Mouse (Mus musculus) hindbrain, embryonic 10.5 days (tissue): Measurements from ENCODE around the gene Olfr1009. TPM values are rescaled to one million over a fixed set of nuclear protein-coding genes. Genes with fewer than 3 reads are reported as not detected.
"Not testable (repeated sequence)": the region's sequence is repeated elsewhere in the genome, so short reads cannot be mapped to it uniquely, and the experiment has no call there.

Experiments used
- DNase-seq: peaks from one replicate; pipeline ENCODE4 v3.0.0-alpha.2; 2017; ENCODE audit warnings: low spot score
- H3K27ac ChIP-seq: fragments of 300-500 bp; sonication (generic); 2 replicates; pipeline ENCODE4 v1.5.1; 2016; ENCODE audit warnings: mild to moderate bottlenecking, moderate library complexity
- H3K27me3 ChIP-seq: fragments of 300-500 bp; sonication (generic); 2 replicates; pipeline ENCODE4 v1.6.1; 2016; ENCODE audit warnings: mild to moderate bottlenecking; ENCODE audit not compliant: poor library complexity, insufficient read depth, severe bottlenecking
- H3K36me3 ChIP-seq: fragments of 300-500 bp; sonication (generic); 2 replicates; pipeline ENCODE4 v1.6.1; 2016; ENCODE audit warnings: mild to moderate bottlenecking, moderate library complexity
- H3K4me1 ChIP-seq: fragments of 300-500 bp; sonication (generic); replicated peaks from 2 replicates; pipeline ENCODE4 v1.6.1; 2016; ENCODE audit warnings: mild to moderate bottlenecking
- H3K4me3 ChIP-seq: fragments of 300-500 bp; sonication (generic); 2 replicates; pipeline ENCODE4 v1.5.1; 2016; ENCODE audit warnings: mild to moderate bottlenecking, moderate library complexity
- H3K9me3 ChIP-seq: fragments of 300-500 bp; sonication (generic); 2 replicates; pipeline ENCODE4 v1.6.1; 2016; ENCODE audit warnings: mild to moderate bottlenecking, moderate library complexity
- WGBS: fragments of 180-500 bp; shearing (Covaris S2); methylation state at CpG from one replicate; pipeline ENCODE4 v1.1.7; 2016; 5-methylcytosine and 5-hydroxymethylcytosine counted together
- polyA plus RNA-seq: library from polyadenylated mRNA; unstranded; fragments of >200 nt; fragmentation: Nextera tagmentation; extraction: Ambion mirVana; gene quantifications from 2 replicates; pipeline ENCODE4 v1.2.1, GENCODE M21; 2016

Gene Olfr1009
- polyA plus RNA-seq, result not detected in 2 replicates

DNA sequence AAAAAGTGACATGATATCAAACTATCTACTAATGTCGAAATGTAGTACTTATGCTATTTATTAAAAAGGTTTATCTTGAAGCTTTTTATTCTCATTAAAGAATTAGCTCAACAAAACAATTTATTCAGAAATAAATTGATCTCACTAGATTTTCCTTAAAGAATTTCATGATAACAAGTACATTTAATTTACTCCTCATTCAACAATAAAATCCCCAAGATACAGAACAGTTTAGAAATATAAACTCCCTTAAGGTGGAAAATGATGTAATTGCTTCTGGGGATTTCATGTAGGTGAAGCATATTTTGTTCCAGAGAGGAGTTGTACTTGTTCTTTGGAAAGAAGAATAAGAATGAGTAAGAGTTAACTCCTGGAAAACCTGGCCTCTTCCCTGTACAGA lies at the start of gene Olfr1009:
Gene Olfr1009, plus strand, starts transcription at position 301 of the 400 bp plus-strand sequence.
- Histone ChIP-seq H3K9me3 (no peaks in the 10 kb centered on the region), H3K27ac (no peak within 1 kb of the TSS), H3K36me3 (no peaks in the 10 kb centered on the region), H3K4me1 (no peaks in the 10 kb centered on the region), H3K4me3 (no peak within 1 kb of the TSS), H3K27me3 (no peaks in the 10 kb centered on the region)
- 88% methylated on average over 1 of the region's 1 CpGs for WGBS
- DNase-seq, result no peak

DNA sequence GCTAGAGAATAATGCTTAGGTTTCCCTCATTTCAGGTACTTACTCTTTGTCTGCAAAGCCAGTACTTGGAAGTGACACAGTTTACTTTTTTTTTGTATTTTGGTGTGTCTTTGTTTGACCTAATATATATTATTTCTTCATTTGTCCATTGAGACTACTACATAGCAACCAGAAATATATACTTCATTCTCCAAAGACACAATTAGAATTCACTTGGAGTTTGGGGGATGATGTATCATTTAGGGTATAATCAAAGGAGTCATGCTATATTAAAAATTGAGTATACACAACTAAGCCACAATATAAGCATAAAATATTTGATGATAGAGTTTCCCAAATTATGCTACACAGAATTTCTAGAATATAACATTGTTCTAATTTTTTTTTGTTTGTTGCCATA lies 36.6 kb upstream of the Olfr1009 start, which contains the start of gene Olfr1006:
Gene Olfr1006, minus strand, starts transcription at position 101 of the 400 bp plus-strand sequence.
- Histone ChIP-seq H3K4me1 (no peaks in the 10 kb centered on the region), H3K36me3 (no peaks in the 10 kb centered on the region), H3K27ac (no peak within 1 kb of the TSS), H3K27me3 (no peaks in the 10 kb centered on the region), H3K4me3 (no peak within 1 kb of the TSS), H3K9me3 (no peaks in the 10 kb centered on the region)
- DNase-seq, result no peak

DNA sequence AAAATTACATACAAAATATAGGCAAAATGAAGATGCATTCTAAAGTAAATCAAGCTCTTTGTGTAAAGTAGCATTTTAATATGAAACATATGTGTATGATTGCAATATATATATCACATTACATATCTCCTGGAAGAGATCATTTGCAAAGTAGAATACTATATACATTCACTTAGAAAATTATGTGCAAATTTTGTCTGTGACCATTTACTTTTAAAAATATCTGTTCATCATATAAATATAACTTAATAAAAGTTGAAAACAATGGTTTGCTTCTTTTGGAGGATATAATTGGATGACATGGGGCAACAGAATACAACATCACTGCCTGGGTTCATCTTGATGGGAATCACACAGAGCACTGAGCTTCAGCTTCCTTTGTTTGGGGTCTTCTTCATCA lies 26.1 kb upstream of the Olfr1009 start, which contains the start of gene Olfr1008:
Gene Olfr1008, plus strand, starts transcription at position 301 of the 400 bp plus-strand sequence.
- H3K4me1 ChIP-seq, result no peaks in the 10 kb centered on the region
- no peak for DNase-seq
- no peak within 1 kb of the TSS for H3K27ac ChIP-seq
- H3K27me3 ChIP-seq, result no peaks in the 10 kb centered on the region
- no peaks in the 10 kb centered on the region for H3K36me3 ChIP-seq
- no peak within 1 kb of the TSS for H3K4me3 ChIP-seq
- peaks cover 2% of the 10 kb centered on the region; the same call in 1 of the 2 replicates for H3K9me3 ChIP-seq

DNA sequence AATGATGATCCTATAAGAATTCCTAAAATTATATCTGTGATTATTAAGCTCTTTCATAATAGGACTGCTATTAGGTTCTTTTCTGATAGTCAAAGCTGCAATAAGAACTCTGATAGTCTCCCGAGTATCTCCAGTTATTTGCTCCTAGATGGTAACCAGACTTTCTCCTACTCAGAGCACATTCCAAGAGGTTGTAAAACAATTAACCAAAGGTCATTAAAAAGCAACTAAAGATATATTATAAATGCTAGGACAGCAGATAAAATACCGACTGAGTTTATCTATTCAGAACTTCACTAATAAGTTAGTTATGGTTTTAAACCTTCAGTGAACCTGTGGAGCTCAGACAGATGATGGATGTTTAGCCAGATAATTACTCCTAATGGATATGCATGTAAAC lies 4.5 kb upstream of the Olfr1009 start:
- H3K9me3 ChIP-seq, H3K36me3 ChIP-seq, H3K27ac ChIP-seq, H3K27me3 ChIP-seq, H3K4me3 ChIP-seq, DNase-seq, H3K4me1 ChIP-seq: not testable (repeated sequence)
- WGBS, result 85% methylated on average over 2 of the region's 2 CpGs

DNA sequence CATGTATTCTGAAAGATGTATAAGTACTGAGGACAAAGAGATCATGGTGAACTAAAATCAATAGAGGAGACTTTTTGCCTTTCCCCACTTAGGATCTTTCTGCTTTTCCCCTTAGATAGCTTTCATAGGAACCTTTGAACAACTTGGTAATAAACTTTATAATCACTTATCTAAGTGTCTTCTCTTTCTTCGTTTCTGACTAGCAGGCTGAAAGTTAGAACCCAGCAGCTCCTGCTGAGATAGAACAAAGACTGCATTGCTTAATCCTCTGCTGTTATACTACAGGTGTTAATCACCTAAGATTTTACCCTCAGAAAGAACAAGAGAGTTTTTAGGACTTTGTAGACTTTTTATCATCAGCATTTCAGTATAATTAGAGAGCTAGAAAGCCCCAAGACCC lies 4.1 kb upstream of the Olfr1009 start:
- Histone ChIP-seq H3K4me3 (no peak overlapping the region), H3K4me1 (no peaks in the 10 kb centered on the region), H3K36me3 (no peaks in the 10 kb centered on the region), H3K9me3 (no peaks in the 10 kb centered on the region), H3K27me3 (no peaks in the 10 kb centered on the region), H3K27ac (no peak overlapping the region)
- WGBS, result 46% methylated on average over 1 of the region's 1 CpGs
- DNase-seq, result no peak

DNA sequence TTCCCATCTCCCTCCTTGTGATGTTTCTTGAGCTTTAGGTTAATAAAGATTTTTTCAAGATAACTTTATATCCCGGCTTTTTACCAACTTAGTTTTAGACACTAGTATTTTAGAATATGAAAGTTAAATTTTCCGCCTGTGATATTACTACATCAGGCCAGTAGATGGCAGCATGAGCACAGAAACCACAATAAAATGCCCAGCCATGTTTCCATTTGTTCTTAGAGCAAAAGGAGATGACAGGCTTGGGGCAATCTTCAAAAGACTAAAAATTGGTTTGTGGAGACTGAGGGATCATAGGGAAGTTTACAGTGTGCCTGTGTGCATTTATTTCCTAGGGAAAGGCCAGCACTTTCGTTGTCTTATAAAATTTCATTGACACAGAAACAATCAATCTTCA lies 10.6 kb downstream of the Olfr1009 start:
- Histone ChIP-seq H3K4me3 (no peak overlapping the region), H3K9me3 (no peaks in the 10 kb centered on the region), H3K4me1 (no peaks in the 10 kb centered on the region), H3K27me3 (no peaks in the 10 kb centered on the region), H3K27ac (no peak overlapping the region), H3K36me3 (no peaks in the 10 kb centered on the region)
- 17% methylated on average over 3 of the region's 3 CpGs for WGBS
- peak; percentile 4 for DNase-seq

DNA sequence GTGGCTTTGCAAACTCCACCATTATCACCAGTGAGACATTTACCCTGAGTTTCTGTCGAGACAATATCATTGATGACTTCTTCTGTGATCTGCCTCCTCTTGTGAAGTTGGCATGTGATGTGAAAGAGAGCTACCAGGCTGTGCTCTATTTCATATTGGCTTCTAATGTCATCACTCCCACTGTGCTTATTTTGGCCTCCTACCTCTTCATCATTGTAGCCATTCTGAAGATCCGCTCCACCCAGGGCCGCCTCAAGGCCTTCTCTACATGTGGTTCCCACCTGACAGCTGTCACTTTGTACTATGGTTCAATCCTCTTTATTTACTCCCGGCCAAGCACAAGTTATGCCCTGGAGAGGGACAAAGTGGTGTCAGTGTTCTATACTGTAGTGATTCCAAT lies 38.6 kb downstream of the Olfr1009 start:
- no peaks in the 10 kb centered on the region for H3K36me3 ChIP-seq
- no peak overlapping the region for H3K4me3 ChIP-seq
- H3K4me1 ChIP-seq, result no peaks in the 10 kb centered on the region
- 74% methylated on average over 4 of the region's 4 CpGs for WGBS
- no peak overlapping the region for H3K27ac ChIP-seq
- DNase-seq, result no peak
- H3K9me3 ChIP-seq, result no peaks in the 10 kb centered on the region
- H3K27me3 ChIP-seq, result no peaks in the 10 kb centered on the region

DNA sequence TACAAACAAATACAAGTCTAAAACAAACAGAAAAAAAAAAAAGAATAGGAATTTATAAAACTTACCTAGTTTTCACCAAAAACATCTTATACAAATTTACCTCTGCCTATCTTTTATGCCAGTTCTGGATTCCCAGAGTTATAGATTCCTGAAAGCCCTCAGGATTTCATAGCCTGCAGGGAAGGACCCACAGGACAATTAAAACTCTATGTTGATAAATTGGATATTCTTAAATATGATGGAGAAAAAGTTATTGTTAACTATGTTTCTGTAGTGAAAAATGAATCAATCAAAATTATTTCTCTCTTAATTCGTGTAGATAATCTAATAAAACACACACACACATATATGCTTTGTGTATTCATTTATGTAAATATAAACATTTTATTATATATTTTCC lies 47.4 kb downstream of the Olfr1009 start, which contains the start of gene Olfr1012:
Gene Olfr1012, minus strand, starts transcription at position 101 of the 400 bp plus-strand sequence.
- Histone ChIP-seq H3K4me3 (no peak within 1 kb of the TSS), H3K27ac (no peak within 1 kb of the TSS), H3K4me1 (no peaks in the 10 kb centered on the region), H3K9me3 (no peaks in the 10 kb centered on the region), H3K27me3 (no peaks in the 10 kb centered on the region), H3K36me3 (no peaks in the 10 kb centered on the region)
- WGBS, result 74% methylated on average over 1 of the region's 1 CpGs
- DNase-seq, result no peak

DNA sequence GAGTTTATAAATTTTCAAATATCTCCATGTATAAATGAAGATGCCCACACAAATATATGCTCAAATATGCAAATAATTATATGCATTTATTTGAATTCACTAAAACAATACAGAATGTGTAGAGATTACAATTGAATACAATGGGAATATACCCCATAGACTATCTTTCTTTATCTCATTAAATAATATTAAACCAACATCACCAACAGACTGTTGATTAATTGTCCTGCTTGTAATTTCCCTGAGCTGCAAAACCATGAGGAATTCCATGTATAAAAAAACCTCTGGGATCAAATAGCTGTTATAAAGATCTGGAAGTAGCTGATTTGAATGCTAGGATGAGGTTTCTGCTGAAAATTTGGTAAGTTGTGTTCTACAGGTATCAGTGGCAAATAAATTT lies 51.6 kb downstream of the Olfr1009 start, which contains the start of gene Olfr1013:
Gene Olfr1013, plus strand, starts transcription at position 301 of the 400 bp plus-strand sequence.
- H3K4me3 ChIP-seq, result no peak within 1 kb of the TSS
- no peak within 1 kb of the TSS for H3K27ac ChIP-seq
- H3K4me1 ChIP-seq, result no peaks in the 10 kb centered on the region
- no peak for DNase-seq
- no peaks in the 10 kb centered on the region for H3K36me3 ChIP-seq
- H3K9me3 ChIP-seq, result no peaks in the 10 kb centered on the region
- H3K27me3 ChIP-seq, result no peaks in the 10 kb centered on the region

DNA sequence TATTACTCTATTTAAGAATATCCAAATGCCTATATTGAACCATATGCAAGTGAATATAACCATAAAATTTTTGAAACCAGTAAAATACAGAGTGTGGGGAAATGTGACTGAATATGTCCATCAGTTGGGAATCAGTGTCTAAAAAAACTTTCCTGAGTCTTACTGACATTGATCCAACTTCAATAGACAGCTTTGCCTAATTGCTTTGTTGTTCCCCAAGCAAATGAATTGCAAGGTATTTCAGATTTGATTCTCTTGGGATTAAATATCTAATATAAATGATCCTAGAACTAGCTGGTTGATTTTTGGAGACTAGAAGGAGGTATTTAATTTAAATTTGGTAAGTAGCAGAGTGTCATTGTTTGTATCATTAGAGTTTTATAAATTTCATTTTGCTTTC lies 57.2 kb downstream of the Olfr1009 start, which contains the start of gene Olfr1014:
Gene Olfr1014, plus strand, starts transcription at position 301 of the 400 bp plus-strand sequence.
- Histone ChIP-seq H3K27me3 (no peaks in the 10 kb centered on the region), H3K36me3 (no peaks in the 10 kb centered on the region), H3K9me3 (no peaks in the 10 kb centered on the region), H3K27ac (no peak within 1 kb of the TSS), H3K4me3 (no peak within 1 kb of the TSS), H3K4me1 (no peaks in the 10 kb centered on the region)
- DNase-seq, result no peak

Other genes with a start within 250 kb of the Olfr1009 start
- 0.11 TPM in 1 of 2 replicates, not detected in the other for gene 4833423E24Rik, start 196.4 kb upstream of the Olfr1009 start, polyA plus RNA-seq
- gene Olfr996, start 136.2 kb upstream of the Olfr1009 start, polyA plus RNA-seq, result not detected in 2 replicates
- not detected in 2 replicates for gene Olfr998, start 126.5 kb upstream of the Olfr1009 start, polyA plus RNA-seq
- gene Olfr1000, start 103.5 kb upstream of the Olfr1009 start, polyA plus RNA-seq, result not detected in 2 replicates
- not detected in 2 replicates for gene Olfr1002, start 64.7 kb upstream of the Olfr1009 start, polyA plus RNA-seq
- not detected in 2 replicates for gene Olfr154, start 51.0 kb upstream of the Olfr1009 start, polyA plus RNA-seq
- gene Olfr1006, start 36.7 kb upstream of the Olfr1009 start, polyA plus RNA-seq, result not detected in 2 replicates
- gene Olfr1008, start 26.0 kb upstream of the Olfr1009 start, polyA plus RNA-seq, result not detected in 2 replicates
- not detected in 2 replicates for gene Olfr1012, start 47.3 kb downstream of the Olfr1009 start, polyA plus RNA-seq
- not detected in 2 replicates for gene Olfr1013, start 51.7 kb downstream of the Olfr1009 start, polyA plus RNA-seq
- not detected in 2 replicates for gene Olfr1014, start 57.3 kb downstream of the Olfr1009 start, polyA plus RNA-seq
- not detected in 2 replicates for gene Olfr1015, start 66.6 kb downstream of the Olfr1009 start, polyA plus RNA-seq
- gene Olfr1016, start 87.1 kb downstream of the Olfr1009 start, polyA plus RNA-seq, result not detected in 2 replicates
- not detected in 2 replicates for gene Olfr1018, start 103.1 kb downstream of the Olfr1009 start, polyA plus RNA-seq
- gene Olfr1019, start 130.1 kb downstream of the Olfr1009 start, polyA plus RNA-seq, result not detected in 2 replicates
- gene Olfr1020, start 131.6 kb downstream of the Olfr1009 start, polyA plus RNA-seq, result not detected in 2 replicates
- gene Olfr1022, start 153.2 kb downstream of the Olfr1009 start, polyA plus RNA-seq, result not detected in 2 replicates
- gene Olfr1023, start 170.2 kb downstream of the Olfr1009 start, polyA plus RNA-seq, result not detected in 2 replicates
- not detected in 2 replicates for gene Olfr1024, start 189.6 kb downstream of the Olfr1009 start, polyA plus RNA-seq
- not detected in 2 replicates for gene Olfr1025-ps1, start 199.8 kb downstream of the Olfr1009 start, polyA plus RNA-seq
- gene Olfr1026, start 206.1 kb downstream of the Olfr1009 start, polyA plus RNA-seq, result not detected in 2 replicates
- not detected in 2 replicates for gene Olfr1028, start 235.0 kb downstream of the Olfr1009 start, polyA plus RNA-seq